Mouse (Mus musculus) forebrain, postnatal 0 days (tissue): ENCODE results near the gene Lrrtm1. TPM values are rescaled to one million over a fixed set of nuclear protein-coding genes. Genes with fewer than 3 reads are reported as not detected.

ENCODE experiments used
- ATAC-seq: fragments of 200-750 bp; cut with Nextera tagmentation; 2 replicates; pipeline ENCODE4 v1.8.0; 2017; ENCODE audit warnings: mild to moderate bottlenecking, moderate library complexity
- DNase-seq: peaks from one replicate; pipeline ENCODE4 v3.0.0-alpha.2; 2015
- H3K27ac ChIP-seq: fragments of 300-500 bp; sonication (generic); 2 replicates; pipeline ENCODE4 v1.5.1; 2014; ENCODE audit warnings: low read depth, mild to moderate bottlenecking, antibody characterized with exemption, low read length, moderate library complexity, mixed read lengths
- H3K27me3 ChIP-seq: fragments of 300-500 bp; sonication (generic); 2 replicates; pipeline ENCODE4 v1.6.1; 2014; ENCODE audit warnings: mild to moderate bottlenecking, low read length, mixed read lengths; ENCODE audit not compliant: insufficient read depth
- H3K36me3 ChIP-seq: fragments of 300-500 bp; sonication (generic); 2 replicates; pipeline ENCODE4 v1.6.1; 2014; ENCODE audit warnings: mild to moderate bottlenecking, moderate library complexity; ENCODE audit not compliant: insufficient read depth
- H3K4me1 ChIP-seq: fragments of 300-500 bp; sonication (generic); 2 replicates; pipeline ENCODE4 v1.6.1; 2014; ENCODE audit warnings: antibody characterized with exemption; ENCODE audit not compliant: insufficient read depth
- H3K4me2 ChIP-seq: fragments of 300-500 bp; sonication (generic); 2 replicates; pipeline ENCODE4 v1.6.1; 2014; ENCODE audit warnings: low read depth, mild to moderate bottlenecking, moderate library complexity
- H3K4me3 ChIP-seq: fragments of 300-500 bp; sonication (generic); 2 replicates; pipeline ENCODE4 v1.5.1; 2014; ENCODE audit warnings: low read depth, low read length, mixed read lengths
- H3K9ac ChIP-seq: fragments of 300-500 bp; sonication (generic); 2 replicates; pipeline ENCODE4 v1.6.1; 2014; ENCODE audit warnings: mild to moderate bottlenecking
- H3K9me3 ChIP-seq: fragments of 300-500 bp; sonication (generic); 2 replicates; pipeline ENCODE4 v1.6.1; 2016; ENCODE audit warnings: low read length
- CTCF ChIP-seq: sonication (generic); IDR thresholded peaks from 2 replicates; pipeline ENCODE4 v1.5.1; 2016; ENCODE audit warnings: antibody characterized with exemption, control low read depth, low read depth
- WGBS: fragments of 180-500 bp; shearing (Covaris S2); extraction: QIAGEN DNeasy Blood & Tissue Kit; methylation state at CpG from one replicate; pipeline ENCODE4 v1.1.7; 2014; 5-methylcytosine and 5-hydroxymethylcytosine counted together
- polyA plus RNA-seq: library from polyadenylated mRNA; unstranded; fragments of >200 nt; fragmentation: Nextera tagmentation; extraction: Ambion mirVana; gene quantifications from 2 replicates; pipeline ENCODE4 v1.2.1, GENCODE M21; 2015
- total RNA-seq: library from RNA; depleted of rRNA; stranded (reverse); fragments of >200 nt; gene quantifications from 2 replicates; pipeline ENCODE4 v1.2.3, GENCODE M21; 2014; rRNA removed

Lrrtm1 gene
- total RNA-seq (52.2 and 55.3 TPM in 2 replicates), polyA plus RNA-seq (74.1 and 74.7 TPM in 2 replicates)

- DNase-seq (peak; percentile 94), ATAC-seq (peak; percentile 89)
- H3K27me3 ChIP-seq, result no peaks in the 10 kb centered on the region
- WGBS, result 1% methylated on average over 53 of the region's 53 CpGs
- peak within 1 kb of the TSS; percentile 74 for H3K9ac ChIP-seq
- H3K36me3 ChIP-seq, result no peaks in the 10 kb centered on the region
- H3K27ac ChIP-seq, result peak within 1 kb of the TSS; percentile 88
- peak within 1 kb of the TSS; percentile 64 for H3K4me3 ChIP-seq
- no peaks in the 10 kb centered on the region for H3K9me3 ChIP-seq
- peak; percentile 69 for TF ChIP-seq CTCF
- H3K4me2 ChIP-seq, result peak within 1 kb of the TSS; percentile 85
- peaks cover 6% of the 10 kb centered on the region; the same call in 1 of the 2 replicates for H3K4me1 ChIP-seq
Measured at GRCm38 (mm10) chr6:77242601-77243406, at the start of gene Lrrtm1. Gene Lrrtm1, plus strand, starts transcription at chr6:77242689.

- no peak for TF ChIP-seq CTCF
- ATAC-seq (no peak), DNase-seq (peak; percentile 37)
- Histone ChIP-seq H3K4me3 (no peak overlapping the region), H3K27me3 (no peaks in the 10 kb centered on the region), H3K36me3 (no peaks in the 10 kb centered on the region), H3K9me3 (no peaks in the 10 kb centered on the region), H3K9ac (no peak overlapping the region), H3K4me2 (no peak overlapping the region), H3K4me1 (0 out of 2 replicates have a peak, but pooled peaks cover 5% of the 10 kb centered on the region), H3K27ac (no peak overlapping the region)
- WGBS, result 80% methylated on average over 3 of the region's 3 CpGs
Measured at GRCm38 (mm10) chr6:77196650-77197049, 45.8 kb upstream of the Lrrtm1 start.

- Histone ChIP-seq H3K27me3 (no peaks in the 10 kb centered on the region), H3K36me3 (no peaks in the 10 kb centered on the region), H3K4me1 (0 out of 2 replicates have a peak, but pooled peaks cover 5% of the 10 kb centered on the region), H3K9me3 (no peaks in the 10 kb centered on the region), H3K4me2 (no peak overlapping the region), H3K9ac (no peak overlapping the region), H3K27ac (no peak overlapping the region), H3K4me3 (no peak overlapping the region)
- DNase-seq (no peak), ATAC-seq (no peak)
- no peak for TF ChIP-seq CTCF
- 30% methylated on average over 2 of the region's 2 CpGs for WGBS
Measured at GRCm38 (mm10) chr6:77199375-77199774, 43.1 kb upstream of the Lrrtm1 start.

GRCm38 (mm10) chr6:77209183-77209582, 33.3 kb upstream of the Lrrtm1 start:
- Histone ChIP-seq H3K9me3 (no peaks in the 10 kb centered on the region), H3K36me3 (no peaks in the 10 kb centered on the region), H3K4me3 (no peak overlapping the region), H3K4me2 (no peak overlapping the region), H3K9ac (no peak overlapping the region), H3K27me3 (no peaks in the 10 kb centered on the region), H3K27ac (no peak overlapping the region), H3K4me1 (no peaks in the 10 kb centered on the region)
- WGBS, result 45% methylated on average over 1 of the region's 1 CpGs
- ATAC-seq (no peak), DNase-seq (peak; percentile 48)
- TF ChIP-seq CTCF, result no peak

- no peaks in the 10 kb centered on the region for H3K4me1 ChIP-seq
- no peaks in the 10 kb centered on the region for H3K9me3 ChIP-seq
- H3K27me3 ChIP-seq, result no peaks in the 10 kb centered on the region
- H3K9ac ChIP-seq, result no peak overlapping the region
- H3K27ac ChIP-seq, result no peak overlapping the region
- no peak for DNase-seq
- ATAC-seq, result peak; percentile 50; the same call in 1 of the 2 replicates
- 56% methylated on average over 3 of the region's 3 CpGs for WGBS
- no peak overlapping the region for H3K4me2 ChIP-seq
- no peaks in the 10 kb centered on the region for H3K36me3 ChIP-seq
- TF ChIP-seq CTCF, result no peak
- H3K4me3 ChIP-seq, result no peak overlapping the region
Measured at GRCm38 (mm10) chr6:77209929-77210328, 32.6 kb upstream of the Lrrtm1 start.

- no peak for TF ChIP-seq CTCF
- Histone ChIP-seq H3K9me3 (no peaks in the 10 kb centered on the region), H3K27me3 (no peaks in the 10 kb centered on the region), H3K4me3 (no peak overlapping the region), H3K4me1 (no peaks in the 10 kb centered on the region), H3K4me2 (no peak overlapping the region), H3K36me3 (no peaks in the 10 kb centered on the region), H3K9ac (no peak overlapping the region), H3K27ac (no peak overlapping the region)
- DNase-seq (no peak), ATAC-seq (no peak)
- WGBS, result 16% methylated on average over 3 of the region's 3 CpGs
Measured at GRCm38 (mm10) chr6:77213757-77214409, 28.6 kb upstream of the Lrrtm1 start.

- Histone ChIP-seq H3K9ac (no peak overlapping the region), H3K36me3 (no peaks in the 10 kb centered on the region), H3K4me2 (no peak overlapping the region), H3K4me3 (no peak overlapping the region), H3K9me3 (no peaks in the 10 kb centered on the region), H3K4me1 (no peaks in the 10 kb centered on the region), H3K27ac (no peak overlapping the region), H3K27me3 (no peaks in the 10 kb centered on the region)
- TF ChIP-seq CTCF, result no peak
- DNase-seq (no peak), ATAC-seq (no peak)
- WGBS, result 61% methylated on average over 4 of the region's 4 CpGs
Measured at GRCm38 (mm10) chr6:77215322-77215721, 27.2 kb upstream of the Lrrtm1 start.
